Comparison of ENCODE assay signal across 8 mouse cellular contexts in the genomic region with DNA sequence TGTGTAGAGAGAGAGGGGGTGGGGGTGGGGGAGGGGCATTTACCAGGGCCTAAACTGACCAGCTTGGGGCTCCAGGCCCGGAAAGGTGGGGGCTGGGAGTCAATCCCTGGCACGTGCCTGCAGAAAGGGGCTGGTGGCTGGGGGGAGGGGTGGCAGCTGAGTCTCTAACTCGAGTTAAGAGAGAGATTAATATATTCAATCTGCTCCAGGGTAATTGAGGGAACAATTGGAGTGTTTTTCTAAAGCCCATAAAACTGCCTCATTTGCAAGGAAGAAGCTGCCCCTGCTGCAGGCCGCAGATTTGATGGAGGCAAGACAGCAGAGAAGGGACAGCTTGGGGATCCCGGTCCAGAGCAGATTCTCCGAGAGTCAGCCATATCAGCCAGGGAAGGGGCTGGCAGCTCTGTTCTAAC. TPM values are rescaled to one million over a fixed set of nuclear protein-coding genes. Genes with fewer than 3 reads are reported as not detected.
DNase-seq lines count a peak whose midpoint lies in the region; ATAC-seq lines count a peak whose summit lies in the region.

No protein-coding gene starts in this region.

- H3K4me3 ChIP-seq in lung, embryonic 16.5 days (ENCODE audit: low read length) = no peak overlapping the region
- peak overlapping the region; percentile 31 for H3K4me3 ChIP-seq in forebrain, embryonic 12.5 days (replicated peaks)
- H3K4me3 ChIP-seq in limb, embryonic 11.5 days (ENCODE audit: low read depth, low read length) = peak overlapping the region; percentile 9; the same call in 1 of the 2 replicates

- H3K9me3 ChIP-seq in lung, embryonic 16.5 days (ENCODE audit: control insufficient read depth, low read length) = no peaks in the 10 kb centered on the region
- H3K9me3 ChIP-seq in forebrain, embryonic 12.5 days = no peaks in the 10 kb centered on the region
- no peaks in the 10 kb centered on the region for H3K9me3 ChIP-seq in limb, embryonic 11.5 days (ENCODE audit: control insufficient read depth, low read length)

- H3K4me1 ChIP-seq in lung, embryonic 16.5 days (replicated peaks; ENCODE audit: control insufficient read depth, insufficient read depth, low read length) = peaks cover 10% of the 10 kb centered on the region
- peaks cover 79% of the 10 kb centered on the region for H3K4me1 ChIP-seq in forebrain, embryonic 12.5 days
- H3K4me1 ChIP-seq in limb, embryonic 11.5 days (ENCODE audit: control insufficient read depth, insufficient read depth, low read length) = peaks cover 38% of the 10 kb centered on the region

- no peak for DNase-seq in lung, postnatal 36 days
- peak; percentile 82 for DNase-seq in limb, embryonic 11.5 days (ENCODE audit: low spot score)
- DNase-seq in retina, postnatal 1 day = peak; percentile 90
- no peak for DNase-seq in frontal cortex, postnatal 14 days (ENCODE audit: low spot score in 2 of 2)
- no peak for DNase-seq in lung, postnatal 14 days
- no peak for DNase-seq in cerebellum, adult 11-12 months

- no peaks in the 10 kb centered on the region; the same call in 1 of the 2 replicates for H3K27me3 ChIP-seq in lung, embryonic 16.5 days (ENCODE audit: control insufficient read depth, insufficient read depth, low read depth, low read length)
- H3K27me3 ChIP-seq in forebrain, embryonic 12.5 days = peaks cover 37% of the 10 kb centered on the region; the same call in 1 of the 2 replicates
- 0 out of 2 replicates have a peak, but pooled peaks cover 2% of the 10 kb centered on the region for H3K27me3 ChIP-seq in limb, embryonic 11.5 days (ENCODE audit: control insufficient read depth, insufficient read depth, low read length)

- no peak overlapping the region; the same call in 1 of the 2 replicates for H3K27ac ChIP-seq in lung, embryonic 16.5 days (ENCODE audit: low read length)
- peak overlapping the region; percentile 99 for H3K27ac ChIP-seq in forebrain, embryonic 12.5 days
- peak overlapping the region; percentile 91 for H3K27ac ChIP-seq in limb, embryonic 11.5 days (replicated peaks; ENCODE audit: low read depth, low read length)

- WGBS in lung, embryonic 16.5 days = 12% methylated on average over 6 of the region's 6 CpGs
- WGBS in forebrain, embryonic 12.5 days = 1% methylated on average over 6 of the region's 6 CpGs
- WGBS in limb, embryonic 11.5 days = 1% methylated on average over 6 of the region's 6 CpGs

- 0 out of 2 replicates have a peak, but pooled peaks have one; percentile 27 for ATAC-seq in lung, embryonic 16.5 days (ENCODE audit: low read depth)
- ATAC-seq in forebrain, embryonic 12.5 days (ENCODE audit: low FRiP score) = peak; percentile 77
- peak; percentile 46 for ATAC-seq in limb, embryonic 11.5 days (ENCODE audit: insufficient number of reproducible peaks, low FRiP score, low TSS enrichment, low read depth)

- H3K36me3 ChIP-seq in lung, embryonic 16.5 days (ENCODE audit: control insufficient read depth, insufficient read depth, low read length) = no peaks in the 10 kb centered on the region
- no peaks in the 10 kb centered on the region for H3K36me3 ChIP-seq in forebrain, embryonic 12.5 days (replicated peaks)
- H3K36me3 ChIP-seq in limb, embryonic 11.5 days (ENCODE audit: control insufficient read depth, insufficient read depth, low read length) = no peaks in the 10 kb centered on the region

- H3K9ac ChIP-seq in lung, embryonic 16.5 days (ENCODE audit: low read length) = no peak overlapping the region
- peak overlapping the region; percentile 56 for H3K9ac ChIP-seq in forebrain, embryonic 12.5 days
- peak overlapping the region; percentile 49; the same call in 1 of the 2 replicates for H3K9ac ChIP-seq in limb, embryonic 11.5 days (ENCODE audit: low read length)

- peak overlapping the region; percentile 45; the same call in 1 of the 2 replicates for H3K4me2 ChIP-seq in lung, embryonic 16.5 days (ENCODE audit: low read depth, low read length)
- H3K4me2 ChIP-seq in forebrain, embryonic 12.5 days = peak overlapping the region; percentile 53
- peak overlapping the region; percentile 46 for H3K4me2 ChIP-seq in limb, embryonic 11.5 days (ENCODE audit: low read depth, severe bottlenecking)

RNA-seq across cellular contexts. Expression of a gene that starts 5.8 kb away (rescaled TPM):
- 0.68 and 1.4 TPM in 2 replicates for polyA plus RNA-seq in lung, embryonic 16.5 days (2015; fragmentation: Nextera tagmentation; extraction: Ambion mirVana)
- polyA plus RNA-seq in forebrain, embryonic 12.5 days (2016; fragmentation: Nextera tagmentation; extraction: Ambion mirVana) = 1.5 and 2.4 TPM in 2 replicates
- polyA plus RNA-seq in limb, embryonic 11.5 days (2014; fragmentation: Nextera tagmentation; extraction: Ambion mirVana) = 0.17 TPM in 1 of 2 replicates, not detected in the other

RNA-seq across cellular contexts. Expression of a gene that starts 49.3 kb away (rescaled TPM):
- 1.0 TPM in 2 replicates for polyA plus RNA-seq in lung, embryonic 16.5 days (2015; fragmentation: Nextera tagmentation; extraction: Ambion mirVana)
- polyA plus RNA-seq in forebrain, embryonic 12.5 days (2016; fragmentation: Nextera tagmentation; extraction: Ambion mirVana) = 10.7 and 11.6 TPM in 2 replicates
- 53.7 and 57.5 TPM in 2 replicates for polyA plus RNA-seq in limb, embryonic 11.5 days (2014; fragmentation: Nextera tagmentation; extraction: Ambion mirVana)

Comparison
In these comparisons a context has a peak if more than half of its experiments do, and no peak if none do; other contexts are left out.
1. ATAC-seq: peak in every context shown above with its lines; median percentile 77 in forebrain, embryonic 12.5 days; 46 in limb, embryonic 11.5 days; 27 in lung, embryonic 16.5 days.
2. DNase-seq: peak in limb, embryonic 11.5 days (single experiment) and retina, postnatal 1 day (single experiment); none in lung, postnatal 36 days (single experiment), frontal cortex, postnatal 14 days (0 of 2), lung, postnatal 14 days (single experiment) and cerebellum, adult 11-12 months (single experiment).
3. Peak in every context shown above with its lines, with median percentiles within 50 percentile points of each other: H3K4me2 ChIP-seq.